Mouse (Mus musculus) heart, adult 2 months (tissue): ENCODE measurements around the gene Csnk2a1.

ENCODE experiments used
- CTCF ChIP-seq: fragments of 200-600 bp; IDR thresholded peaks from 2 replicates; pipeline ENCODE4 v1.8.1; 2022; ENCODE audit warnings: antibody characterized with exemption, mild to moderate bottlenecking, moderate library complexity
- POLR2A ChIP-seq: fragments of 200-500 bp; IDR thresholded peaks from 2 replicates; pipeline ENCODE4 v1.6.1; 2011; ENCODE audit warnings: mild to moderate bottlenecking, low read depth, low read length, control low read depth; ENCODE audit not compliant: insufficient read depth

- no peak for TF ChIP-seq CTCF
- no peak for TF ChIP-seq POLR2A
Measured at GRCm38 (mm10) chr2:152196896-152197295, 29.7 kb upstream of the Csnk2a1 start.
